Mouse (Mus musculus) hindbrain, embryonic 10.5 days (tissue): Measurements from ENCODE around the gene Ube2g2. TPM values are rescaled to one million over a fixed set of nuclear protein-coding genes. Genes with fewer than 3 reads are reported as not detected.
A peak's percentile ranks its signal among the peaks of the same experiment; 100 is the strongest.

Experiments used
- DNase-seq: peaks from one replicate; pipeline ENCODE4 v3.0.0-alpha.2; 2017; ENCODE audit warnings: low spot score
- H3K27ac ChIP-seq: fragments of 300-500 bp; sonication (generic); 2 replicates; pipeline ENCODE4 v1.5.1; 2016; ENCODE audit warnings: mild to moderate bottlenecking, moderate library complexity
- H3K27me3 ChIP-seq: fragments of 300-500 bp; sonication (generic); 2 replicates; pipeline ENCODE4 v1.6.1; 2016; ENCODE audit warnings: mild to moderate bottlenecking; ENCODE audit not compliant: poor library complexity, insufficient read depth, severe bottlenecking
- H3K36me3 ChIP-seq: fragments of 300-500 bp; sonication (generic); 2 replicates; pipeline ENCODE4 v1.6.1; 2016; ENCODE audit warnings: mild to moderate bottlenecking, moderate library complexity
- H3K4me1 ChIP-seq: fragments of 300-500 bp; sonication (generic); replicated peaks from 2 replicates; pipeline ENCODE4 v1.6.1; 2016; ENCODE audit warnings: mild to moderate bottlenecking
- H3K4me3 ChIP-seq: fragments of 300-500 bp; sonication (generic); 2 replicates; pipeline ENCODE4 v1.5.1; 2016; ENCODE audit warnings: mild to moderate bottlenecking, moderate library complexity
- H3K9me3 ChIP-seq: fragments of 300-500 bp; sonication (generic); 2 replicates; pipeline ENCODE4 v1.6.1; 2016; ENCODE audit warnings: mild to moderate bottlenecking, moderate library complexity
- WGBS: fragments of 180-500 bp; shearing (Covaris S2); methylation state at CpG from one replicate; pipeline ENCODE4 v1.1.7; 2016; 5-methylcytosine and 5-hydroxymethylcytosine counted together
- polyA plus RNA-seq: library from polyadenylated mRNA; unstranded; fragments of >200 nt; fragmentation: Nextera tagmentation; extraction: Ambion mirVana; gene quantifications from 2 replicates; pipeline ENCODE4 v1.2.1, GENCODE M21; 2016

Gene Ube2g2
- polyA plus RNA-seq, result 100 and 103 TPM in 2 replicates

- Histone ChIP-seq H3K27ac (peak within 1 kb of the TSS; percentile 93), H3K4me1 (peaks cover 26% of the 10 kb centered on the region), H3K9me3 (no peaks in the 10 kb centered on the region), H3K4me3 (peak within 1 kb of the TSS; percentile 76), H3K27me3 (no peaks in the 10 kb centered on the region), H3K36me3 (peaks cover 50% of the 10 kb centered on the region)
- under 1% methylated on average over 96 of the region's 96 CpGs for WGBS
- DNase-seq, result peak; percentile 86
Measured at GRCm38 (mm10) chr10:77622055-77622988, at the start of gene Ube2g2. Ube2g2 (plus strand) TSS chr10:77622275.

GRCm38 (mm10) chr10:77573162-77573561, 48.9 kb upstream of the Ube2g2 start:
- Histone ChIP-seq H3K4me1 (peaks cover 14% of the 10 kb centered on the region), H3K27me3 (no peaks in the 10 kb centered on the region; the same call in 1 of the 2 replicates), H3K27ac (no peak overlapping the region), H3K4me3 (no peak overlapping the region), H3K36me3 (no peaks in the 10 kb centered on the region), H3K9me3 (no peaks in the 10 kb centered on the region)
- WGBS, result 81% methylated on average over 1 of the region's 1 CpGs
- no peak for DNase-seq

- no peaks in the 10 kb centered on the region for H3K9me3 ChIP-seq
- no peak overlapping the region for H3K4me3 ChIP-seq
- H3K27me3 ChIP-seq, result no peaks in the 10 kb centered on the region
- WGBS, result 63% methylated on average over 10 of the region's 10 CpGs
- no peaks in the 10 kb centered on the region for H3K36me3 ChIP-seq
- H3K4me1 ChIP-seq, result peaks cover 31% of the 10 kb centered on the region
- 0 out of 2 replicates have a peak overlapping the region, but pooled peaks have one; percentile 93 for H3K27ac ChIP-seq
- DNase-seq, result no peak
Measured at GRCm38 (mm10) chr10:77580027-77580920, 41.8 kb upstream of the Ube2g2 start.

GRCm38 (mm10) chr10:77581023-77581407, 41.1 kb upstream of the Ube2g2 start:
- WGBS, result 11% methylated on average over 8 of the region's 8 CpGs
- peaks cover 31% of the 10 kb centered on the region for H3K4me1 ChIP-seq
- 0 out of 2 replicates have a peak, but pooled peaks cover 4% of the 10 kb centered on the region for H3K36me3 ChIP-seq
- no peaks in the 10 kb centered on the region for H3K27me3 ChIP-seq
- DNase-seq, result no peak
- H3K4me3 ChIP-seq, result peak overlapping the region; percentile 85
- peak overlapping the region; percentile 93 for H3K27ac ChIP-seq
- H3K9me3 ChIP-seq, result no peaks in the 10 kb centered on the region

GRCm38 (mm10) chr10:77581408-77582284, 40.4 kb upstream of the Ube2g2 start, which contains the start of gene Pttg1ip:
Pttg1ip (plus strand) TSS chr10:77581720.
- peaks cover 8% of the 10 kb centered on the region; the same call in 1 of the 2 replicates for H3K36me3 ChIP-seq
- no peaks in the 10 kb centered on the region for H3K9me3 ChIP-seq
- WGBS, result under 1% methylated on average over 64 of the region's 64 CpGs
- DNase-seq, result peak; percentile 96
- H3K27me3 ChIP-seq, result no peaks in the 10 kb centered on the region
- peaks cover 31% of the 10 kb centered on the region for H3K4me1 ChIP-seq
- H3K4me3 ChIP-seq, result peak within 1 kb of the TSS; percentile 85
- H3K27ac ChIP-seq, result peak within 1 kb of the TSS; percentile 93

GRCm38 (mm10) chr10:77582285-77582618, 39.8 kb upstream of the Ube2g2 start:
- peaks cover 14% of the 10 kb centered on the region for H3K36me3 ChIP-seq
- WGBS, result 9% methylated on average over 8 of the region's 8 CpGs
- H3K27ac ChIP-seq, result peak overlapping the region; percentile 93
- no peak for DNase-seq
- H3K4me1 ChIP-seq, result peaks cover 32% of the 10 kb centered on the region
- no peaks in the 10 kb centered on the region for H3K9me3 ChIP-seq
- peak overlapping the region; percentile 85 for H3K4me3 ChIP-seq
- H3K27me3 ChIP-seq, result no peaks in the 10 kb centered on the region

- Histone ChIP-seq H3K4me3 (no peak overlapping the region), H3K36me3 (peaks cover 31% of the 10 kb centered on the region), H3K9me3 (no peaks in the 10 kb centered on the region), H3K4me1 (peaks cover 42% of the 10 kb centered on the region), H3K27ac (no peak overlapping the region), H3K27me3 (no peaks in the 10 kb centered on the region)
- no peak for DNase-seq
- WGBS, result 78% methylated on average over 10 of the region's 10 CpGs
Measured at GRCm38 (mm10) chr10:77583795-77584422, 38.2 kb upstream of the Ube2g2 start.

- Histone ChIP-seq H3K9me3 (no peaks in the 10 kb centered on the region), H3K4me3 (no peak overlapping the region), H3K27me3 (no peaks in the 10 kb centered on the region), H3K4me1 (peaks cover 43% of the 10 kb centered on the region), H3K36me3 (peaks cover 53% of the 10 kb centered on the region), H3K27ac (no peak overlapping the region)
- DNase-seq, result no peak
- WGBS, result 93% methylated on average over 3 of the region's 3 CpGs
Measured at GRCm38 (mm10) chr10:77586637-77587036, 35.4 kb upstream of the Ube2g2 start.

GRCm38 (mm10) chr10:77587091-77587775, 34.8 kb upstream of the Ube2g2 start:
- H3K4me1 ChIP-seq, result peaks cover 39% of the 10 kb centered on the region
- H3K27me3 ChIP-seq, result no peaks in the 10 kb centered on the region
- WGBS, result 90% methylated on average over 6 of the region's 6 CpGs
- DNase-seq, result no peak
- H3K27ac ChIP-seq, result peak overlapping the region; percentile 29; the same call in 1 of the 2 replicates
- no peaks in the 10 kb centered on the region for H3K9me3 ChIP-seq
- no peak overlapping the region for H3K4me3 ChIP-seq
- H3K36me3 ChIP-seq, result peaks cover 58% of the 10 kb centered on the region

GRCm38 (mm10) chr10:77588036-77588435, 34.0 kb upstream of the Ube2g2 start:
- Histone ChIP-seq H3K9me3 (no peaks in the 10 kb centered on the region), H3K4me3 (no peak overlapping the region), H3K4me1 (peaks cover 31% of the 10 kb centered on the region), H3K36me3 (peaks cover 66% of the 10 kb centered on the region), H3K27me3 (no peaks in the 10 kb centered on the region), H3K27ac (no peak overlapping the region)
- 89% methylated on average over 2 of the region's 2 CpGs for WGBS
- DNase-seq, result no peak

- 81% methylated on average over 7 of the region's 7 CpGs for WGBS
- Histone ChIP-seq H3K36me3 (peaks cover 77% of the 10 kb centered on the region), H3K4me1 (peaks cover 22% of the 10 kb centered on the region), H3K9me3 (no peaks in the 10 kb centered on the region), H3K4me3 (no peak overlapping the region), H3K27me3 (no peaks in the 10 kb centered on the region), H3K27ac (peak overlapping the region; percentile 23; the same call in 1 of the 2 replicates)
- no peak for DNase-seq
Measured at GRCm38 (mm10) chr10:77589117-77589516, 33.0 kb upstream of the Ube2g2 start.
